Mouse (Mus musculus) heart, postnatal 10 days (tissue): ENCODE measurements around the gene Tifab. TPM values are rescaled to one million over a fixed set of nuclear protein-coding genes. Genes with fewer than 3 reads are reported as not detected.
A peak's percentile ranks its signal among the peaks of the same experiment; 100 is the strongest.

Source experiments
- DNase-seq, 2 experiments: peaks; one replicate each; pipeline ENCODE4 v3.0.0; 2021
- intact Hi-C: fragments of 180-260 bp; cut with DNase I; formaldehyde crosslinking; loops from one replicate; pipeline ENCODE4 v1.15.1; 2025
- total RNA-seq, 2 experiments: library from RNA; stranded (reverse); gene quantifications; 2 replicates each; pipeline ENCODE4 v1.2.3; 2021

The Tifab gene
- total RNA-seq, 2 experiments from 2014 or later: 0.69 to 1.2 TPM

DNA sequence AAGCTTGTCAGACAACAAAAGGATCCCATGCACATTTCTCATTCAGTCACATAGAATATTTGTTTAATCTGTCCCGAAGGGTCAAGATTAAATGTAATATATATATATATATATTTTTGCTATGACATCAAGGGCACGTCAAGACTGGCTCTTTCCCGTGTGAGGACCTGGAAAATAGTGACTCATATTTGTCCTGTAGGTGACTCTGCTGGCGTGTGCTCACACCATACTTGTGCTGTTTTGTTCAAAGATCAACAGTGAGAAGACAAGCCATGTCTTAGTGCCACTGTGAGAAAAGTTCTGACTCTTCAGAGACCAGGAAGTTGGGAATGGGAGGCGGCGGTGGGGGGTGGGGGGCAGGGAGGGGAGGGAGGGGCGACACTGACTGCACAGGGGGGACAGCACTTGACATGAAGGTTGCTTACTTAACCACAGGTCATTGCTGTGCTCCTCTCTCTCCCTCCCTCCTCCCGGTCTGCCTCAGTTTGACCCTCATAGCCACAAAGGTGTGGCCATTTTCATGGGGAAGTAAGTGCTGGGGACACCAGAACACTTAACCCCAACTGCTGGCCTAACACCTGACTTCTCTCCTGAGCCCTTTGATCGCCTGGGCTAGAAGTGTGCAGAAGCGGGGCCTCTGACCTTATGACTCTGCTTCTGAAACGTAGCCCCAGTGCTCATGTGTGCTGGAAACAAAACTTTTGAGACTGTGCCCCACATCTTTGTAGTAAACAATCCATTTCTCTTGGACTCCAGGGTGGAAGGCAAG is 36.1 kb downstream of the Tifab start:
- intact Hi-C loops: no loop called here
- no peak for DNase-seq

DNA sequence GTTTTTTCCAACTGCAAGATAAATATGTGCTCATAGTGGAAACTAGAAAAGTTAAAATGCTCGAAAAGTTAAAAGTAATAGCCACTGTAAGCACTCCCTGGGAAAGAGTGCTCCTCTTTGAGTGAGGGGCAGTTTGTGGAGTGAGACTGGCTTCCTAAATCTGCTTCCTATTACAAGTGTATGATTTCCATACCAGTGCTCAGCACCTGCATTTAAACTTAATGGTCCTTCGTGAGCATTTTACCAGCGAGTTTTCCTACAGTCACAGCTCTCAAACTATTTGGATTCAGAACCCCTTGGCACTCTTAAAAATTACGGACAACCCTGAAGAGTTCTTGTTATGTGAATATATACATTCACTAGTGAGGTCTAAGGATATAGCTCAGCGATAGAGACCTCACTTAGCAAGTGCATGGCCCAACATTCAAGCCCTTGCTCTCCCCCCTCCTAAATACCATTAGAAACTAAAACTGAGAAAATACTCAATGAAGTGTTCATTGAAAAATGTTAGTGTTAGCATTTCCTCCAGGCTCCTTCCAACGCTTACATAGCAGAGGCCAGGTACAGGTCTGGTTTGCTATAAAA is 39.4 kb downstream of the Tifab start:
- DNase-seq: no peak
- intact Hi-C loops: no loop called here

DNA sequence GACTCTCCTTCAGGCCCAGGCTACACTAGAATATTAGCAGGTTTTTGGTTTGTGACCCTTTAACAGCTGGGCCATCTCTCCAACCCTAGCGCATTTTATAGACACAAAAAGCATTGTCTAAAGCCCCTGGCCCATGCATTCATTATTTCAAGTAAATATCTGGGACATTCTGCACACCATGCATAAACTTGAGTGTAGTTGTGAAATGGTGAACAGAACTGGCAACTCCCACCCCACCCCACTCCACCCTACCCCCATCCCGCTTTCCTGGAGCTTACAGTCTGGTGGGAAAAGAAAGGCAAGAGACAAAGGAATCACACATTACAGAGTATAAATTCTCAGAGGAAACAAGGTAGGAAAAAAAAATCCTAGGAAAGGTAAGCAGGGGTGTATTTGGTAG is 42.5 kb downstream of the Tifab start, which contains the start of gene H2afy:
Gene H2afy (minus strand): TSS at position 162 of the 400 bp plus-strand sequence.
- intact Hi-C loops: loop anchor here (2.0 kb wide), 1 partner anchor 15 kb away; no protein-coding TSS in a partner anchor
- no peak for DNase-seq

DNA sequence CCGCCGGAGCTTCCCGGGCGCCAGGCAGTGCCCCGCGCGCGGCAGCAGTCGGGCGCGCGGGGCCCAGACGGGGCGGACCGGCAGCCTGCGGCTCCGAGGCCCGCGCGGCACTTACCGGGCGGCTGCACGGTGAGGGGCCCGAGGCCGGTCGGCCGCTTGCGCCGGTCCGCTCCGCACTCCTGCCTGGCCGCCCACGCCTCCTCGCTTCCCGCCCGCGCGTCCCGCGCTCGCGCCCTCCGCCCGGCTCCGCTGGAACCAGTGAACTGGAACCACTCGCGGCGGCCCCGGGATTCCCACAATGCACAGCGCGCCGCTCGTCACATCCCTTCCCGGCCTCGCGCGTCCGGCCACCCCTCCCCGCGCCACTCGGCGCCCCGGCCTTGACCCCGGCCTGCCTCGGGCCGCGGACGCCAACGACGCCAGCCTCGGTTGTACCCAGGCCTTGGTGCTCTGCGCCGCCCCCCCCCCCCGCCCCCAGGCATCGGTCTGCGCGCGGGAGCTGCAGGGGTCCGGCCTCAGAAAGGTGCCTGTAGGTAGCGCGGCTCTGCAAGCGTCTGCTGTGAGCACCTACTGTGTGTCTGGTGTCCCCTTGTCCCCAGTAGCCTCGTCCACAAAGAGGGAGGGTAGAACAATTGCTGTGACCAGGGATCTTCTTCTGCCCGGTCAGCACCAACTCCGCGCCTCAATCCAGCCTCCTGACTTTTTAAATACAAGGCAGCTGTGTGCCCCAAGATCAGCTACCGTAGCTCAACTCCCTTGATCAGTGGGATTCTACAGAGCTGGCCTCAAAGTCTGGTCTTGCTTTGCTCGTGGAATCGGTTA is 43.2 kb downstream of the Tifab start:
- intact Hi-C loops: loop anchor here (2.0 kb wide), 1 partner anchor 15 kb away; no protein-coding TSS in a partner anchor
- DNase-seq: peak; percentile 94

DNA sequence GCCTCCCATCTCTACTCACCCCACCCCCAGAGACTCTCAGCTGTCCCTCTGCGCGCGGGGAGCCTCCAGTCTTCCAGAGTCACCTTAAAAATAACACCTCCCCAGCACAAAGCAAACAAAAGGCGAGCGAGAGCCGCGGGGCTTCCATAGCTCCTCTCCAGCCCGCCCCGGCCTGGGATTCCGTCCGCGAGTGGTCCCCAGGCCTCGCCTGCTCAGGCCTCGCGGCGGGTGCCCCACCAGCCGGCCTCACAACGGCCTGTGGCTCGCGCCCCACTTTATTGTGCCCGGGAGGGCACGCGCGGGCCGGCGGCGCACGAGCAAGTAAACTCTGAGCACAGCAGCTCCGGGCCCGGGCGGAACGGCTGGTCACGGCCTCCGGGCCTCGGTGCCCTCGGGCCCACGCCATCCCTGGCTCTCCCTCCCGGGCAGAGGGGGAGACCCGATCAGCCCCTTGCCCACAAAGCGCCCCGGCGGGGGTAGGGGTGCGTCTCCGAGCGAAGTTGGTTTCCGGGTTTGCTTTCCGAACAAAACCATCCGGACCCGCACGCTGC is 44.0 kb downstream of the Tifab start:
- intact Hi-C loops: no loop called here
- peak in 1 of 2 experiments; percentile 59 for DNase-seq

DNA sequence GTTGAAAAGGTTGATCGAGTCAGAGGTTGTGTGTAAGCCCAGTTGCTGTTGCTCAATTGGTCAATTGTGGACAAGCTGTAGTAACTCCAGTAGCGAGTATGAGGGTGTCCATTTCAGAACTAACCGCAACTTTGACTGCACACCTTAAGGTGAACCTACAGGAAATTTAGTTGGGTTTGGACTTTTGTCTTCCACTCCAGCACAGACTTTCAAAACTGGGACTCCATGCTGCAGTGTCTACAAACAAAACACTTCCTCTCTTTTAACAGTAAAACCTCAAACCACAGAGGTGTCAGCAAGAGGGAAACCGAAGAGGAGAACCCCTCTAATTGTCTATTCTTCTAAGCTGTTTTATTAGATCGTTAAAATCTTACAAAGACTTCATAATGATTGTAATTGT is 44.7 kb downstream of the Tifab start:
- DNase-seq: no peak

DNA sequence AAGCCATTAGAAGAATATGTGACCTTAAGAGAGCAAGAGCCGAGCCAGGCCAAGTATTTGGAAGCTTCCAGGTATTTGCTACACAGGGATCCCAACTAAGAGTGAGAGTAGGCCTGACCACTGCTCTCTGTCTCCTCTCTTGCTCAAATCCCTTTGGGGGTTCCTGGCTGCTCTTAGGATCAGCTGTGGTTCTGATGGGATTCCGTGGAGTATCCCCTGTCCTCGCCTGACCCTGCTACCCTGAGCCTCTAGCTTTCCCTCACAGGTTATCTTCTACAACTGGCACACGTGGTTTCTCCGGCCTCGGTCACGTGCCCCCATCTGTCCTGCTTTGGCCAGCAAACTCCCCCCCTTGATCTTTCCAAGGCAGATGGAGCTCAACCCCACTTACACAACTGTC is 45.7 kb downstream of the Tifab start:
- intact Hi-C loops: no loop called here

More for the DNA sequence above, 44.7 kb downstream of the Tifab start:
- intact Hi-C loops: no loop called here

DNA sequence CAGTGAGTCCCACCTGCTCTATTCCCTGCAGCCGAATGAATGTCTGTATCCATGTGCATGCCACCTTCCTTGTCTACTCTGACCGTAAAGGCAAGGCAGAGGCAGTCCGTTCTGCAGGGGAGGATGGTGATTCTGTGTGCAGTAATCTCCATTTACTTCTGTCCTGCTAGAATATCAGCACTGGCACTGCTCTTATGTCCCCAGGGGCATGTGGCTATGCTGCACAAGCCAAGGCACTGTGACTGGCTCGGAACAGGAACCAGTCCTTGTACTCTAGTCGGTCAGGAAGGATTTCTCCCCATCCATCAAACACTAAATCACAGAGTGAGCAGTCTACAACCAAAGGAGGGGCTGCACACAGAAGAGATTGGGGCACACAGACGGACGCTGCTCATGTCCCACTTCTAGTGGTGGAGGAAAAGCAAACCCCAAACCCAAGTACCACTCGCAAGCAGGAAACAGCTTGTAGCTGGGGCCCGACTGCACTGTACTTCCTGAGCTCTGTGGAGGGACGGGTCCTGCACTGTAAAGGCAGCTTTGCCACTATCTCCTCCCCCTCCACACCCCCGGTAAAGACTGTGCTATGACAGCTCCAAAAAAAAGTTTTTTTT is 46.3 kb downstream of the Tifab start:
- intact Hi-C loops: no loop called here
- no peak for DNase-seq

More for the DNA sequence above, 45.7 kb downstream of the Tifab start:
- DNase-seq: no peak

DNA sequence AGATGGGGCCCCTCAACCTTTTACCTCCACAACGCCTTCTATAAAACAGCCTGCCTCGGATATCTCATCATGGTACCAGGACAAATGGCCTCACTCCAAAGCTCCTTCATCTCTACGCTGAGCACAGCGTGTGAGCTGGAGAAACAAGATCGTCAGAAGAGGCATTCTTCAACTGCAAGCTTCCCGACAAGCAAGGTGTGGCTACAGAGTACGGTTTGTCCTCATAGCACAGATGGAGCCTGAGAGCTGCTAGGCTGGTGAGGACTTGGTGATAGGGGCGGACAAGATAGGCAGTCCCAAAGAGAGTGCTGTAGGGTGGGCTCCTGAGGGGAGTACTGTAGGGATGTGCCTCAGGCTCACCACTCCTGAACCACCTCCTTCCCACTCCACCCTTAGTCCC is 48.1 kb downstream of the Tifab start:
- intact Hi-C loops: no loop called here
- DNase-seq: no peak

DNA sequence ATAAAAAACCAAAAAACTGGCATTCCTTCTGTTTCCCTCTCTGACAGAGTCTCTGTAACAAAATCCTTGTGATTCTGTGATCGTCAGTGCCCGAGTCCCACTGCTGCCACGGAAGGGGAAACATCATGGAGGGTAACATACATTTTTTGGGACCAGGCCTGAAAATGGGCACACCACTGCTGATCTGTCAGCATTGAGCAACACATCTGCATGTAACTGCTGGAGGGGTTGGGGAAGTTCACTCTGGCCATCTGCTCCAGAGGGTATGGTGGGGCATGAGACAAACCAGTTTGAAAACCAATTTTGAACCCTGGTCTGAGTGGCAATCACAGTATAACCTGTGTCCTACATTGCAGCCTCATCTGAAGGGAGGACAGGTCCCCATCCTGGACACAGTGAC is 49.1 kb downstream of the Tifab start:
- intact Hi-C loops: no loop called here
- DNase-seq: no peak

DNA sequence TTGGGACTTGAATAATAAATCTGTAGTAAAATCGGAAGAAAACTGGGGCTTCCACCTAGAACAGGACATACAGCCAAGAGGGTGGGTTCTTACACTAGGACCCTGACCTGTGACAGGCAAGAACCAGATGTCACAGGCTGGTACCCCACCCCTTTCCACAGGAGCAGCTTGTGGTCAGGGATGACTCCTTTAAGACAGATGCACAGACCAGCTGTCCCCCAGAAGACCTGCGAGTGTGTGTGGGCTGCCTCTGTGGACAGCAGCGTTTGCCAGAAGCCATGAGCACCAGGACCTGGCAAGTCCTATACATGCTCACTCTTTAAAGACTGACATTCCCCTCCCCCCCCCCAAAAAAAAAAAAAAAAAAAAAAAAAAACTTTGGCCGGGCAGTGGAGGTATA is 49.7 kb downstream of the Tifab start:
- no peak for DNase-seq

DNA sequence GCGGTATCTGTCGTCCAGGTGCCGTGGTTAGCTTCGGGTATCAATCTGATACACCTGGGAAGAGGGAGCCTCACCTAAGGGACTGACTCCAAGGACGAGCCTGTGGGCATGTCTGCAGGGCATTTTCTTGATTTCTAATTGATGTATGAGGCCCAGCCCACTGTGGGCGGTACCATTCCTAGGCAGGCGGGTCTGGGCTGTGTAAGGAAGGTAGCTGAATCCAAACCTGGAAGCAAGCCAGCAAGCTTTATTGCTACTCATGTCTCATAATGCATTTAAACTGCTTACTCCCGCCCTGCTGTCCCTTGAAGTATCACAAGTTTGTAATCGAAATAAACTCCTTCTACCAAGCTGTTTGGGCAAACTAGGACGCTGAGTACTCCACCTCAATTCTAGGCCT is 53.1 kb downstream of the Tifab start:
- DNase-seq: no peak
- intact Hi-C loops: no loop called here

More for the DNA sequence above, 49.7 kb downstream of the Tifab start:
- intact Hi-C loops: no loop called here

Other genes with a start within 250 kb of the Tifab start
- gene H2afy, start 42.5 kb downstream of the Tifab start, total RNA-seq: 10 to 100 TPM; 76.6 to 79.5 TPM
- not detected for gene Neurog1, start 73.3 kb upstream of the Tifab start, total RNA-seq
- under 1 TPM; 0.17 to 0.96 TPM for gene Cxcl14, start 117.7 kb upstream of the Tifab start, total RNA-seq
- not detected for gene Gm3045, start 247.7 kb upstream of the Tifab start, total RNA-seq